Mouse (Mus musculus) megakaryocyte progenitor cell, adult 5-6 weeks (primary cell): ENCODE data around the gene Lrrc25. TPM values are rescaled to one million over a fixed set of nuclear protein-coding genes. Genes with fewer than 3 reads are reported as not detected.

ENCODE experiments used
- total RNA-seq, 2 experiments: library from RNA; stranded (forward) in 1 of 2; stranded (reverse) in 1 of 2; fragments of 157-497, 149-512 nt in 1 of 2; fragments of 200-1000 nt in 1 of 2; gene quantifications; 2 replicates each; pipeline versions ENCODE4 v1.2.3 to v1.2.4; 2015 to 2017

The Lrrc25 gene
- total RNA-seq, 2 experiments from 2014 or later = 4.7 to 6.2 TPM

Other genes starting within 250 kb of the Lrrc25 start
- not detected in 2 replicates for gene Comp, start 242.6 kb upstream of the Lrrc25 start, total RNA-seq (2015)
- gene Comp, start 242.6 kb upstream of the Lrrc25 start, total RNA-seq (2017) = 0.07 TPM in 1 of 2 replicates, not detected in the other
- 7.8 and 9.3 TPM in 2 replicates for gene Crtc1, start 176.6 kb upstream of the Lrrc25 start, total RNA-seq (2015)
- 2.7 and 6.6 TPM in 2 replicates for gene Crtc1, start 176.6 kb upstream of the Lrrc25 start, total RNA-seq (2017)
- 4.7 and 5.1 TPM in 2 replicates for gene Klhl26, start 139.2 kb upstream of the Lrrc25 start, total RNA-seq (2015)
- gene Klhl26, start 139.2 kb upstream of the Lrrc25 start, total RNA-seq (2017) = 3.5 and 3.6 TPM in 2 replicates
- gene Tmem59l, start 128.8 kb upstream of the Lrrc25 start, total RNA-seq (2015) = not detected in 2 replicates
- gene Tmem59l, start 128.8 kb upstream of the Lrrc25 start, total RNA-seq (2017) = not detected in 2 replicates
- not detected in 2 replicates for gene Crlf1, start 123.0 kb upstream of the Lrrc25 start, total RNA-seq (2015)
- gene Crlf1, start 123.0 kb upstream of the Lrrc25 start, total RNA-seq (2017) = not detected in 2 replicates
- 40.6 and 41.3 TPM in 2 replicates for gene Rex1bd, start 109.4 kb upstream of the Lrrc25 start, total RNA-seq (2015)
- 42.1 and 50.4 TPM in 2 replicates for gene Rex1bd, start 109.4 kb upstream of the Lrrc25 start, total RNA-seq (2017)
- gene Uba52, start 105.4 kb upstream of the Lrrc25 start, total RNA-seq (2015) = 3,077 and 3,244 TPM in 2 replicates
- gene Uba52, start 105.4 kb upstream of the Lrrc25 start, total RNA-seq (2017) = 4,035 and 5,307 TPM in 2 replicates
- 74.6 and 90.4 TPM in 2 replicates for gene Fkbp8, start 88.4 kb upstream of the Lrrc25 start, total RNA-seq (2015)
- gene Fkbp8, start 88.4 kb upstream of the Lrrc25 start, total RNA-seq (2017) = 114 and 133 TPM in 2 replicates
- 88.0 and 106 TPM in 2 replicates for gene Kxd1, start 88.2 kb upstream of the Lrrc25 start, total RNA-seq (2015)
- 63.1 and 84.4 TPM in 2 replicates for gene Kxd1, start 88.2 kb upstream of the Lrrc25 start, total RNA-seq (2017)
- gene Ell, start 76.7 kb upstream of the Lrrc25 start, total RNA-seq (2015) = 8.5 and 8.7 TPM in 2 replicates
- gene Ell, start 76.7 kb upstream of the Lrrc25 start, total RNA-seq (2017) = 9.1 and 9.5 TPM in 2 replicates
- gene Isyna1, start 21.8 kb upstream of the Lrrc25 start, total RNA-seq (2015) = 26.1 and 39.0 TPM in 2 replicates
- gene Isyna1, start 21.8 kb upstream of the Lrrc25 start, total RNA-seq (2017) = 42.9 and 45.4 TPM in 2 replicates
- gene Ssbp4, start 7.3 kb upstream of the Lrrc25 start, total RNA-seq (2015) = 31.6 and 40.7 TPM in 2 replicates
- 40.2 and 69.7 TPM in 2 replicates for gene Ssbp4, start 7.3 kb upstream of the Lrrc25 start, total RNA-seq (2017)
- not detected in 2 replicates for gene Gdf15, start 16.3 kb downstream of the Lrrc25 start, total RNA-seq (2015)
- not detected in 2 replicates for gene Gdf15, start 16.3 kb downstream of the Lrrc25 start, total RNA-seq (2017)
- 11.7 and 11.8 TPM in 2 replicates for gene Pgpep1, start 44.2 kb downstream of the Lrrc25 start, total RNA-seq (2015)
- 3.6 and 5.2 TPM in 2 replicates for gene Pgpep1, start 44.2 kb downstream of the Lrrc25 start, total RNA-seq (2017)
- gene Lsm4, start 57.1 kb downstream of the Lrrc25 start, total RNA-seq (2015) = 121 and 125 TPM in 2 replicates
- gene Lsm4, start 57.1 kb downstream of the Lrrc25 start, total RNA-seq (2017) = 214 and 249 TPM in 2 replicates
- 16.1 and 29.1 TPM in 2 replicates for gene Jund, start 82.8 kb downstream of the Lrrc25 start, total RNA-seq (2015)
- gene Jund, start 82.8 kb downstream of the Lrrc25 start, total RNA-seq (2017) = 19.8 and 21.0 TPM in 2 replicates
- 0.07 TPM in 1 of 2 replicates, not detected in the other for gene Iqcn, start 87.3 kb downstream of the Lrrc25 start, total RNA-seq (2015)
- not detected in 2 replicates for gene Iqcn, start 87.3 kb downstream of the Lrrc25 start, total RNA-seq (2017)
- not detected in 2 replicates for gene Gm3336, start 102.4 kb downstream of the Lrrc25 start, total RNA-seq (2015)
- 0.12 TPM in 1 of 2 replicates, not detected in the other for gene Gm3336, start 102.4 kb downstream of the Lrrc25 start, total RNA-seq (2017)
- gene Pde4c, start 107.6 kb downstream of the Lrrc25 start, total RNA-seq (2015) = 0.39 TPM in 1 of 2 replicates, not detected in the other
- not detected in 2 replicates for gene Pde4c, start 107.6 kb downstream of the Lrrc25 start, total RNA-seq (2017)
- 2.6 and 3.6 TPM in 2 replicates for gene Rab3a, start 138.5 kb downstream of the Lrrc25 start, total RNA-seq (2015)
- 2.1 and 6.6 TPM in 2 replicates for gene Rab3a, start 138.5 kb downstream of the Lrrc25 start, total RNA-seq (2017)
- gene Mpv17l2, start 144.8 kb downstream of the Lrrc25 start, total RNA-seq (2015) = 37.4 and 41.4 TPM in 2 replicates
- 10.2 and 10.4 TPM in 2 replicates for gene Mpv17l2, start 144.8 kb downstream of the Lrrc25 start, total RNA-seq (2017)
- gene Pik3r2, start 160.6 kb downstream of the Lrrc25 start, total RNA-seq (2015) = 5.7 and 6.0 TPM in 2 replicates
- 18.1 and 18.5 TPM in 2 replicates for gene Pik3r2, start 160.6 kb downstream of the Lrrc25 start, total RNA-seq (2017)
- gene Mast3, start 188.9 kb downstream of the Lrrc25 start, total RNA-seq (2015) = 48.7 and 50.0 TPM in 2 replicates
- gene Mast3, start 188.9 kb downstream of the Lrrc25 start, total RNA-seq (2017) = 13.9 and 16.7 TPM in 2 replicates
- gene Il12rb1, start 192.3 kb downstream of the Lrrc25 start, total RNA-seq (2015) = 0.07 and 0.64 TPM in 2 replicates
- gene Il12rb1, start 192.3 kb downstream of the Lrrc25 start, total RNA-seq (2017) = 1.0 and 1.7 TPM in 2 replicates
- gene Arrdc2, start 223.6 kb downstream of the Lrrc25 start, total RNA-seq (2015) = 6.0 and 8.6 TPM in 2 replicates
- gene Arrdc2, start 223.6 kb downstream of the Lrrc25 start, total RNA-seq (2017) = 4.8 and 8.8 TPM in 2 replicates
- gene Kcnn1, start 247.1 kb downstream of the Lrrc25 start, total RNA-seq (2015) = 0.12 and 0.42 TPM in 2 replicates
- gene Kcnn1, start 247.1 kb downstream of the Lrrc25 start, total RNA-seq (2017) = 0.84 and 0.92 TPM in 2 replicates